Mouse (Mus musculus) embryonic stem cell, embryonic (primary cell): Measurements from ENCODE around the gene Ndufa8.

Experiments
- CTCF ChIA-PET, 4 experiments: fragments of 300-600 bp in 2 of 4; fragments of 350-600 bp in 2 of 4; sonication (Branson Sonifier 250); formaldehyde crosslinking; loops; one replicate each; lab custom pipeline; 2022; ENCODE audit warnings: inconsistent platforms in 2 of 4; lab: Charles Lee
- POLR2A ChIA-PET, 4 experiments: fragments of 300-600 bp in 2 of 4; fragments of 350-600 bp in 2 of 4; sonication (Branson Sonifier 250); formaldehyde crosslinking; loops; one replicate each; lab custom pipeline; 2022; ENCODE audit warnings: antibody characterized with exemption in 4 of 4, inconsistent platforms in 1 of 4; lab: Charles Lee

Gene Ndufa8

GRCm38 (mm10) chr2:36067132-36067531, 17.9 kb upstream of the Ndufa8 start:
- CTCF ChIA-PET: interaction anchor here in 2 of 4 experiments (0.5 to 0.6 kb wide), 2 partner anchors 59 to 187 kb away, joined by 4 read pairs; no protein-coding TSS in a partner anchor
- POLR2A ChIA-PET: interaction anchor here in 1 of 4 experiments (1.2 kb wide), 1 partner anchor 21 kb away, joined by 3 read pairs; no protein-coding TSS in a partner anchor

GRCm38 (mm10) chr2:36061409-36061808, 12.2 kb upstream of the Ndufa8 start:
- CTCF ChIA-PET: no interaction called here
- POLR2A ChIA-PET: no interaction called here

DNA sequence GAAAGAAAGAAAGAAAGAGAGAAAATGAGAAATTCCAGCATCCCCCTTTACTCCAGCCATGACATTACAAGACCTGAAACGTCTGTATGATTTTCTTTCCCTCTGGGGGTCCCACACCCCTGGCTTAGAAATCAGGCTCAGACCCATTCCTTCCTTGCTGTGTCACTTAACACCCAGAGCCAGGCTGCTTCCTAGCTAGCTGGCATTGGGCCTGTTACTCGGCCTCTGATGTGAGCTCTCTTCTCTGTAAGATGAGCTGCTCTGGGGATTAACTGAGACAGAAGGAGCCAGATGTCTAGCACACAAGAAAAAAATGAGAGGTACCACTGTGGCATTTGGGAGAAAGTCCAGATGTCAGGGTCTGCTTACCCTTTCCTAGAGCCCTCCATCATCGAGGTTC, 7.0 kb upstream of the Ndufa8 start:
- POLR2A ChIA-PET: no interaction called here
- CTCF ChIA-PET: no interaction called here

GRCm38 (mm10) chr2:36053249-36053648, 4.0 kb upstream of the Ndufa8 start:
- ChIA-PET CTCF (interaction anchor here in 1 of 4 experiments (0.8 kb wide), 1 partner anchor 32 kb away, joined by 3 read pairs; no protein-coding TSS in a partner anchor), POLR2A (no interaction called here)

- POLR2A ChIA-PET: interaction anchor here in 3 of 4 experiments (0.6 to 1.6 kb wide), 6 partner anchors 10 to 305 kb away, joined by 3 to 5 read pairs (median 4); no protein-coding TSS in a partner anchor
- CTCF ChIA-PET: interaction anchor here in 3 of 4 experiments (0.5 to 1.0 kb wide), 6 partner anchors 21 to 66 kb away, joined by 3 to 4 read pairs (median 3); no protein-coding TSS in a partner anchor
Measured at GRCm38 (mm10) chr2:36049567-36049954, 355 bp upstream of the Ndufa8 start.

DNA sequence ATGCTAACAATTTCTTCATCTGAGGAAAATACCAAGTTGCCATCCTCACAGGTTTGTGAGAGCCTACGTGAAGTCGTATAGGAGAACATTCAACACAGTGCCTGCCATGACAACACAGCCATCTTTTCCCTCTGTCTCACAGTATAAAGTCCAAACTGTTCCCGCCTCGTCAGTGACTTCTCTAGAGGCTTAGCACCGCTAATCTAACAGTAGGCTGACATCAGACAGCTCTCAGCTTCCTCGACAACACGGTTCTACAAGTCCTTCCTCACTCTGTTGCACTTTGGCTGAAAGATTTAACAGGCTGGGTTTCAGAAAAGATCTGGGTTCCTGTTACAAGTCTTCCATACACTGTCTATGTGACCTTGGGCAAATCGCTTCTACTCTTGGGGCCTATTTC, 1.0 kb downstream of the Ndufa8 start:
- ChIA-PET CTCF (no interaction called here), POLR2A (interaction anchor here in 2 of 4 experiments (1.5 to 1.6 kb wide), 2 partner anchors 12 to 54 kb away, joined by 3 to 4 read pairs; no protein-coding TSS in a partner anchor)

DNA sequence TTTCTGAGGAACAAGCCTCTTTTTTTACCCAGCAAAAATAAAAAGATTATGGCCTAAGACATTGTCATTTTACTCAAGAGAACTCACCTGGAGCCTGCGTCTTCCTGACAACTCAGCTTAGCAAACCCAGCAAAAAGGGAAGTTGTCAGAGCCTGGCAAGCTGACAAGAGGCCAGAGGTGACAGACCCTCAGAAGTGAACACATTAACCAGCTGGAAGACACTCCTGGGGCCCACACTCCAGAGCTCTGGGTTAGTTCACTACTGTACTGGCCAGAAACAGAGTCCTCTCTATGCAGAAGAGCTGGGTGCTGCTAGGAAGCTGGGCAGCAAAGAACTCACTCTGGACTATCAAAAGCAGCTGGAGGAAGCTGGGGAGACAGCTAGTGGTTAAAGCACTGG, 8.3 kb downstream of the Ndufa8 start:
- CTCF ChIA-PET: interaction anchor here in 1 of 4 experiments (0.8 kb wide), 1 partner anchor 57 kb away, joined by 3 read pairs; no protein-coding TSS in a partner anchor
- POLR2A ChIA-PET: interaction anchor here in 2 of 4 experiments (0.5 to 1.3 kb wide), 3 partner anchors 47 to 128 kb away, joined by 3 to 4 read pairs (median 3); no protein-coding TSS in a partner anchor

- CTCF ChIA-PET: interaction anchor here in 1 of 4 experiments (0.5 to 1.2 kb wide), 5 partner anchors 13 to 529 kb away, joined by 3 to 7 read pairs (median 3); no protein-coding TSS in a partner anchor
- POLR2A ChIA-PET: interaction anchor here in 1 of 4 experiments (0.6 to 1.6 kb wide), 5 partner anchors 8 to 1383 kb away, joined by 3 to 5 read pairs (median 3); no protein-coding TSS in a partner anchor
Measured at GRCm38 (mm10) chr2:36039297-36039985, 9.8 kb downstream of the Ndufa8 start.

- ChIA-PET POLR2A (interaction anchor here in 2 of 4 experiments (0.6 to 2.4 kb wide), 4 partner anchors 8 to 1918 kb away, joined by 3 to 6 read pairs (median 4); partner anchors contain the start of genes Morn5 (in 1 of the 2) and Ndufa8 (in 1 of the 2)), CTCF (interaction anchor here in 1 of 4 experiments (0.6 kb wide), 1 partner anchor 294 kb away, joined by 3 read pairs; no protein-coding TSS in a partner anchor)
Measured at GRCm38 (mm10) chr2:36035413-36036081, 13.7 kb downstream of the Ndufa8 start.

- POLR2A ChIA-PET: interaction anchor here in 1 of 4 experiments (1.0 to 2.4 kb wide), 2 partner anchors 9 to 11 kb away, joined by 4 to 6 read pairs; no protein-coding TSS in a partner anchor
Measured at GRCm38 (mm10) chr2:36034898-36035297, 14.3 kb downstream of the Ndufa8 start.

DNA sequence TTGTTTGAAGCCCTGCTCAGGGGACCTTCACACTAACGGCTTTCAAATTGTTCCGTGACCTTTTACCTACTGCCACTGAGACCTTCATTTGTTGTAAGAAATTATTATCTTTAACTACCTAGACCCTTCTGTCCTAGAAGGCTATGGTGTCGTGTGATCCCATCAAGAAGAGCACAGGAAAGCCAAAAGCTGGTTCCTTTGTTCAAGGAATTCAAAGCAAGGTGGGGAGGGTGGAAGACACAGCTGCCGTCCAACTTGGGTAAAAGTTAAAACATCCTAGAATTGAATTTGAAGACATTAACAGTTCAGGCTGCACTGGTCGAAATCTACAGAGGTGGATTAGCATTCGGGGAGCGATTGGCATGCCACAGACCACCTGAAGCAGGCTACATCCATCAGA, 15.2 kb downstream of the Ndufa8 start:
- ChIA-PET POLR2A (interaction anchor here in 1 of 4 experiments (2.4 kb wide), 1 partner anchor 10 kb away, joined by 6 read pairs; no protein-coding TSS in a partner anchor), CTCF (interaction anchor here in 1 of 4 experiments (0.6 kb wide), 1 partner anchor 25 kb away, joined by 4 read pairs; no protein-coding TSS in a partner anchor)

More at GRCm38 (mm10) chr2:36034898-36035297, 14.3 kb downstream of the Ndufa8 start:
- CTCF ChIA-PET: interaction anchor here in 1 of 4 experiments (0.6 kb wide), 1 partner anchor 293 kb away, joined by 3 read pairs; no protein-coding TSS in a partner anchor

GRCm38 (mm10) chr2:36032884-36033283, 16.3 kb downstream of the Ndufa8 start:
- CTCF ChIA-PET: interaction anchor here in 1 of 4 experiments (0.6 kb wide), 1 partner anchor 12 kb away, joined by 4 read pairs; no protein-coding TSS in a partner anchor
- POLR2A ChIA-PET: no interaction called here

GRCm38 (mm10) chr2:36023291-36023690, 25.9 kb downstream of the Ndufa8 start:
- CTCF ChIA-PET: interaction anchor here (0.5 to 4.8 kb wide), 9 partner anchors 11 to 93 kb away, joined by 3 to 29 read pairs (median 5); no protein-coding TSS in a partner anchor
- POLR2A ChIA-PET: interaction anchor here in 1 of 4 experiments (0.8 to 1.9 kb wide), 5 partner anchors 12 to 82 kb away, joined by 3 to 6 read pairs (median 3); partner anchors contain the start of gene Lhx6

DNA sequence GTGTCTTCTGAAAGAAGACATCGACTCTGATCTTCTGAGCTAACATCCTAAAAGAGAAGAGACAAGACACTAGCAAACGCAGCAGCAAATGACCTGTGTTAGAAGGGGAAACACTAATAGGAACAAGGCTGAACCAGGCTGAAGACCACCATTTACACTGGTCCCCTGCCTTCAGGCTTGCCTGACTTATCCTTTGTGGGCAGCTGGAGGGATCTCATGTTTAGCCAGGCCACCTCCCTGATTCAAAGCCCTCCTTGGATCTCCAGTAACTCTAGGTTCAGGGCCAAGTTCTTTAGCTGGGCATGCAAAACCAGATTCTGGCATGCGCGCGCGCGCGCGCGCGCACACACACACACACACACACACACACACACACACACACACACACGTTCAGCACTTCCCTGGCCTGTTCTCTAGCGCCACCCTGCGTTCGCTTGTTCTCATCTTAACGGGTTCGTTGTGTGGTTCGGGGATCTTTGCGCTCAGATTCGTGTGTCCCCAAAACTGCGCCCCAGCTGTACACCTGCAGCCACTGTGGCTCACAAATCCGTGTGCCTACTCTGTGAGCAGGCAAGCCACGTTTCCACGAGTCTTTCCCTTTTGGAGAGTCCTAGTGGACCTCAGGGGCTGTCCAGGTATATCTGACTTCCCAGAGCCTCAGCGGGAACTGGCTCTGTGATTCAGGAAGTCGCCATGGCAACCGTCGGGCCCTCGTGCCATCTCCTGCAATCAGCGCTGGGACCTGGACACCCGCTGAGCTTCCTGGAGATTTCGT, 27.6 kb downstream of the Ndufa8 start:
- POLR2A ChIA-PET: interaction anchor here in 3 of 4 experiments (0.6 to 1.7 kb wide), 4 partner anchors 15 to 174 kb away, joined by 3 to 8 read pairs (median 3); no protein-coding TSS in a partner anchor
- CTCF ChIA-PET: interaction anchor here (0.5 to 4.8 kb wide), 33 partner anchors 8 to 1635 kb away, joined by 3 to 29 read pairs (median 4); partner anchors contain the start of genes Morn5 (in 1 of the 4), Ndufa8 (in 1 of the 4) and Pdcl (in 1 of the 4)

DNA sequence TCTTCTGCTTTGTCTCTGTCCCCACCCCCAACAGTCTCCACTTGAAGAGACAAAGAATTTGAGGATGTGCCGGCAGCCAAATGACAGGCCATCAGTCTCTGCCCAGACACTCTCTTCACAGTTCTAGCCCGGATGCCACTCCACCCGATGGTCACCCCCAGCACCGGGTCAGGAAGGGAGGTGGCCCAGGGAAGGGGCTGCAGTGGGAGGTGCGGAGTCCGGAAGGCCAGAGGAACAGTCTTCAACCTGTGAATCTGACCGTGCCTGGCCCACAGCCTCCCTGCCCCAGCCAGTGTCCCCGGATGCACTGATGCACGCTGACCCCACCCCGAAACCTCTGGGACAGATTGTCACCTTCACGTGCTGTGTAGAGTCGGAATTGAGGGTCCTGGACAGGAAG, 36.2 kb downstream of the Ndufa8 start:
- ChIA-PET POLR2A (interaction anchor here in 1 of 4 experiments (1.4 kb wide), 1 partner anchor 186 kb away, joined by 3 read pairs; no protein-coding TSS in a partner anchor), CTCF (interaction anchor here in 2 of 4 experiments (1.1 to 1.2 kb wide), 3 partner anchors 8 to 186 kb away, joined by 3 to 4 read pairs (median 3); no protein-coding TSS in a partner anchor)

DNA sequence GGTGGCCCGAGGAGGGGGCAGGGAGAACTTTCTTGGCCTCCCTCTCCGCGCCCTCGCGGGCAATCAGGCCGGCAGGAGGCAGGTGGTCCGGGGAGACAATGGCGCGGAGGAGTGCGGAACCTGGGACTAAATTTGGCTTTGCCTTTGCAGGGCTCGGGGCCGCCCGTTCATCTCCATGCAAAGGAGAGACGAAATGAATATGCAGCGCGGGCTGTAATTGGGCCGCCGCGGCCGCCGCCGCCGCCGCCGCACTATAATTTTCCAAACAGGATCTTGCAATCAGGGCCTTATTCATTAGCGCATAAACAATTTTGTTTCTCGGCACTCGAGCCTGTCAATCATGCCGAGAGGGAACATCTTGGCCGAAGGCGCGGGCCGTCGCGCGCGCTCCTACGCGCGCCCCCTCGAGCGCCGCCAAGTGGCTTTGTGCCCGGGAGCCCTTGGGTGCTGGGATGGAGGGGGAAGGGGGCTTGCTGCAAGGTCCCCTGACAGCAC, 37.8 kb downstream of the Ndufa8 start:
- ChIA-PET CTCF (interaction anchor here in 1 of 4 experiments (0.6 to 1.2 kb wide), 2 partner anchors 200 to 205 kb away, joined by 3 to 5 read pairs; no protein-coding TSS in a partner anchor), POLR2A (no interaction called here)

- ChIA-PET CTCF (interaction anchor here (0.9 to 3.6 kb wide), 8 partner anchors 27 to 206 kb away, joined by 3 to 25 read pairs (median 4); no protein-coding TSS in a partner anchor), POLR2A (interaction anchor here in 1 of 4 experiments (1.0 to 1.4 kb wide), 2 partner anchors 13 to 200 kb away, joined by 3 to 5 read pairs; no protein-coding TSS in a partner anchor)
Measured at GRCm38 (mm10) chr2:36010579-36010978, 38.6 kb downstream of the Ndufa8 start.
